Mouse (Mus musculus): ENCODE data around the gene Pik3ap1.

The Pik3ap1 gene

GRCm38 (mm10) chr19:41270151-41270727 is 114.7 kb downstream of the Pik3ap1 start:
- peak; percentile 27 for DNase-seq

- DNase-seq, result no peak
Measured at GRCm38 (mm10) chr19:41266251-41266901, 118.5 kb downstream of the Pik3ap1 start.

DNA sequence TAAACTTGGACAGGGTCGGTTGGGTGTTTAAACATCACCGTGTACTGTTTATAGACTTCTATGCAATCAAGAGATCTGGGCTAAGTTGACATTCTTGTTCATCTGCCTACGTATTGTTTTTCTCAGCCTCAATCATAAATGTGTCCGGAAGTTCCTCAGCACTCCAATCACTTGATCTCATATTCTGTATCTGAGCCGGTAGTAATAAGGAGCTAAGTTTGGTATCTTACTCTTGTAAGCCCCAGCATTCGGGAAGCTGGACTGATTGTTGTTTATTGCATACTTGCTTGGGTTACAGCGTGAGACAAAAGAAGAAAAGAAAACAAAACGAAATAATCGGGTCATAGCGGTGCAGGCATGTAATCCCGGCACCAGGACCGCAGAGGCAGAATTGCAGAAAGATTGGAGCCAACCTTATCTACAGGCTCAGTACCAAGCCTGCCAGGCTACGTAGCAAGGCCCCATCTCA is 120.5 kb downstream of the Pik3ap1 start:
- DNase-seq, result no peak

GRCm38 (mm10) chr19:41263630-41264295 is 121.1 kb downstream of the Pik3ap1 start, which contains the start of gene Tm9sf3:
Gene Tm9sf3, minus strand, starts transcription at chr19:41263997.
- peak; percentile 91 for DNase-seq

- DNase-seq, result peak; percentile 45
Measured at GRCm38 (mm10) chr19:41262712-41263629, 121.9 kb downstream of the Pik3ap1 start.

- DNase-seq, result no peak
Measured at GRCm38 (mm10) chr19:41260736-41261135, 124.2 kb downstream of the Pik3ap1 start.

- no peak for DNase-seq
Measured at GRCm38 (mm10) chr19:41259256-41259655, 125.6 kb downstream of the Pik3ap1 start.

GRCm38 (mm10) chr19:41258707-41259106 is 126.2 kb downstream of the Pik3ap1 start:
- DNase-seq, result peak; percentile 14

DNA sequence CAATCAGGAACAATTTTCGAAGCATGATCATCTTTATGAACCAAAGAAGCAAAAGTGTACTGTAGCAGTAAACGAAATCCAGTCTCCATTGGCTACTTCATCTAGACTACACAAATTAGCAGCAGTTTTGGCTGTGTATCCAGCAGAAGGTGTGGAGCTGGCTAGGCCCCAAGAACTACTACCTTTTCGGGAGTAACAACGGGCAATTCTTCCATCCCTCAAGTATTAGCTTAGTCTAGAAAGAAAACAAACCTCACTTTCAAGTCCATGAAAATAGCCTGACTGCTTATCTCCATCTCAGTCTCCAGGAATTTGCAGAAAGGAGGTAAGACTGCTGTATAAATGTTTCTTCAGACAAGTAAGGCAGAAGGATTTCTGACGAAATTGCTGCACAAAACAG is 130.3 kb downstream of the Pik3ap1 start:
- DNase-seq, result no peak

- no peak for DNase-seq
Measured at GRCm38 (mm10) chr19:41248968-41249367, 135.9 kb downstream of the Pik3ap1 start.

DNA sequence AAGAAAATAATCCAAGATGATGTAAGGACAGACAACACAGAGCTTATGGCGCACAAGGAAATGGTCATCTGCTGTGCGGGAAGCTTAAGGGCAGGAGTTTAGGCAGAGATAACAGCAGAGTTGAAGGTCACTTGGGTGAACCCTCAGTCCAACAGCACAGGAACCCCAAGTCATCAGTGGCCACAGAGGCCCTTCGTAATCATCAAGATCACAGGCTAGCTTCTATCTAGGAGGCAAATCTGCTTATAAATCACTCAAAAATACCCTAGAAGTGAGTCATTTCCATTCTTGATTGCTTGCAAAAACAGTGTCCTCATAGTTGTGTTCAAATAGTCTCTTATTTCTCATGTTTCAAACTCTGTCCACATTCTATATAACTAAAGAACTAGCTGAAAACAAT is 136.6 kb downstream of the Pik3ap1 start:
- no peak for DNase-seq

- no peak for DNase-seq
Measured at GRCm38 (mm10) chr19:41246271-41246670, 138.6 kb downstream of the Pik3ap1 start.

- DNase-seq, result no peak
Measured at GRCm38 (mm10) chr19:41244581-41244980, 140.3 kb downstream of the Pik3ap1 start.

DNA sequence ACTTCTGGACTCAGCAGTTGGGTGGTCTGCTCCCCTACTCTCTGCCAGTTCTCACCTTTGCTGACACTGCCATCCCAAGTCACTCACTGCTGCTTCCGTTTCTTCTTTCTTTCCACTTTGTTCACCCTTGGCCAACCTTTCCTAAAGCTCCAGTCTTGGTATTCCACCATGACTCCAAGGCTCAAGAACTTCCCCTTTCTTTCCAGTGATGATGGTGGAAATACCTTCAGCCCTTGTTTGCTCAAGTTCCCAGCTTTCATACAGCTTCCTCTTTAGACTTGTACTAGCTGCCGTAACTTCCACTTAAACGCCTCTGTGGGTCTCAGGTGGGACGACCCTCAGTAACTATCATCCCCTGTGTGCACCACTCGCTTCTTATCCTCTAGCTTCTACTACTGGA is 142.9 kb downstream of the Pik3ap1 start:
- DNase-seq, result no peak

- DNase-seq, result no peak
Measured at GRCm38 (mm10) chr19:41233698-41234097, 151.2 kb downstream of the Pik3ap1 start.
